Mouse (Mus musculus): ENCODE results near the gene Cmc4. TPM values are rescaled to one million over a fixed set of nuclear protein-coding genes. Genes with fewer than 3 reads are reported as not detected.

Cmc4 gene
- 17.9 and 22.0 TPM in 2 replicates for polyA plus RNA-seq (2012; rRNA removed)

DNA sequence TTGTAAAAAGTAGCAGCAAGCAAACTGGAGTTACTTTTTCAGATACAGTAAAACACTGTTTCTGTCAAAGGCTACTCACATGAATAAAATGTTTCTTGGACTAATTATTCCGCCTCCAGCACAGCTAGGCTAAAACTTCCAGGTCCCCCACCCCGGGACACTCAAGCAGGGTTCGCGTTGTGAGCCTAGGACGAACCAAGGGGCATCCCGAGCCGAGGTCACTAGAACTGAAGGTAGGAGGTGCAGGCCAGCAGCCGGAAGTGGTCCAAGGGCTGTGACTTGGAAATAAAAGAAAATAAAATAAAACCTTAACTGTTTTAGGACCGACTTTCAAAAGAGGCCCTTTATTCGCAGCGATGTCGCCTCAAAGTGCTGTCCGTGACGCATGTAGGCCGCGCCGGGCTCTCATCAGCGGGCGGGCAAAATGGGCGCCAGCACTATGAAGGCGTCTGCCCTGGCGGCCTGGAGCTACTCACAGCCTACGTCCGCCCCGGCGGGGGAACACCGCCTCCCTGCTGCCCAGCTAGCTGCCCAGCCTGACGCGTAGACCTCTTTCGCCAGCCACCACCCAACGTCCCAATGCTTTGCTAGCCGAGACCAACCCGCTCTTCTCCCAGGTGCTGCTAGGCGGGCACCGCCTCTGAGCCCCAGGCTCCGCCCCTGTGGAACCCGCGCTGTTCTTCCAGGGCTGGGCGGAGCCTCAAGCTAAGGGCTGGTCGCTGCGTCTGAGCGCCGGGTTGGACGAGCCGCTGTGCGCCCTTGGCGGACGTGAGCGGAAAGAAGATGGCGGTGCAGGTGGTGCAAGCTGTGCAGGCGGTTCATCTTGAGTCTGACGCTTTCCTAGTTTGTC is at the start of gene Cmc4, which contains the start of the genes Mtcp1 and Brcc3:
Gene Cmc4, minus strand, starts transcription at position 649 of the 850 bp plus-strand sequence.
Gene Mtcp1, minus strand, starts transcription at position 653 of the 850 bp plus-strand sequence.
Gene Brcc3, plus strand, starts transcription at position 693 of the 850 bp plus-strand sequence.
- DNase-seq (ENCODE audit: extremely low spot score in 1 of 2, low spot score in 1 of 2), result peak; percentile 64 to 87

DNA sequence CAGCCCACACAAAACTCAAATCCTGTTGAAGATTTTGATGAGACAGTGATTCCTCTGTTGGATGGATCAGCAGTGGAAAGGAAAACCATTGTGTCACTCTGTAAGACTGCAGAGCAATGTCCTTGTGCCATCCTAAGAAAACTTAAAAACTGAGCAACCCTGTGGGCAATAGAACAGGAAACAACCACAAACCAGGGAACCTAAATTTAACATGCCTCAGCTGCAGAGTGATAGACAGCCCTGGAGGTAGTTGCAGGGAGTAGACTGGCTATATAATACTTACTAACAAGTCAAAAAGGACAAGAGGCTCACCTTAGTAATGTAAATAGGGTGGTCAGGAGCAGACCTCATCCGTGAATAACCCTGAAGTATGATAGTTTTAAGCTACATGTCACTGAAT is 38.2 kb upstream of the Cmc4 start:
- DNase-seq (ENCODE audit: extremely low spot score in 1 of 2, low spot score in 1 of 2), result no peak

DNA sequence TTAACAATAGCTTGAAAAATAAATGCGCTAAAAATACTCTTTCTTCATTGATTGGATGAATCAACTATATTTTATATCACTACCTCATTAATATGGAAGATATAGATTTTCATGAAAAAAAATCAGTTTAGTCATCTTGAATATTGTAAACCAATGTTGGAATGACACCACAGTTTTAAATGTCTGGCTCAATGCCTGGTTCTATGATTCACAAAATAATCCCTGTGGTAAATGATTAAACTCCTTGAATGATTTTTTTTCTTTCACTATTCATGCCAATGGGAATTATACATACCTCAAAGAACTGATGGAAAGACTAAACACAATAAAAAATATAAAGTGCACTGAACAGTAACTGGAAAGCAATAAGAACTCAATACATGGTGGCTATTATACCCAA is 6.7 kb downstream of the Cmc4 start:
- no peak for DNase-seq (ENCODE audit: extremely low spot score in 1 of 2, low spot score in 1 of 2)

DNA sequence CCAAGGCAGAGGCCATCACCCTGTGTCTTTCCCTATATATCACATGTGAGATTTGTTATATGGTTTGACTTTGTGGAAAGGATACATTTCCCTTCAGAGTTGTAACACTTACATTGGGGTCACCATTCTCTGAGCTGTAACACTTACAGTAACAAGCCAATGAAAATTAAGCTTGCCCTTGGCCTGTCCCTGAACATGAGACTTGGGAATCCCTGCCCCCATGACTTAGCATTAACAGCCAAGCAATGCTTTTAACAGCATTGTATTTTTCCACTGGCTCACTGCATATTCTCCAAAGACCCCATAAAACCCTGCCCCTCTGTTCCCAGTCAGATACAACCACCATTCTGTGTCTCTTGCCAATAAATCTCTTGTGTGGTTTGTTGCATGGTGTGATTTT is 13.0 kb downstream of the Cmc4 start:
- DNase-seq (ENCODE audit: extremely low spot score in 1 of 2, low spot score in 1 of 2), result no peak

DNA sequence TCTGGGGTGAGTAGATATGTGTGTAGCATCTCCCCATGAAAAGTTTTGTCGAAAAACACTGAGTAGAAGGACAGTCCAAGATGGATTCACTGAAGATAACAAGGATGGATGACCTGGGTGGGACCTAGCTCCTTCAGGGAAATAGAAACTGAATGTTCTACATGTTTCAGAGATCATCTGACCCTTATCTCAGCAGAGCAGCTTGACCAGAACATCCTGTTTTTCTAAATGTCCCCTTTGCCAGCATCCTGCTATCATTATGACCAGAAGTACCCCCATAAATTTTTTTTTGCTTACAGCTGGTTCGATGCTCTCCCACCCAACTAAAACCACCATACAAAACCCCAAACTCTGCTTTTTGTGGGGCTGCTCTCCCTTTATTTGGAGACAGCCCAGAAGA is 13.7 kb downstream of the Cmc4 start:
- no peak for DNase-seq (ENCODE audit: extremely low spot score in 1 of 2, low spot score in 1 of 2)

DNA sequence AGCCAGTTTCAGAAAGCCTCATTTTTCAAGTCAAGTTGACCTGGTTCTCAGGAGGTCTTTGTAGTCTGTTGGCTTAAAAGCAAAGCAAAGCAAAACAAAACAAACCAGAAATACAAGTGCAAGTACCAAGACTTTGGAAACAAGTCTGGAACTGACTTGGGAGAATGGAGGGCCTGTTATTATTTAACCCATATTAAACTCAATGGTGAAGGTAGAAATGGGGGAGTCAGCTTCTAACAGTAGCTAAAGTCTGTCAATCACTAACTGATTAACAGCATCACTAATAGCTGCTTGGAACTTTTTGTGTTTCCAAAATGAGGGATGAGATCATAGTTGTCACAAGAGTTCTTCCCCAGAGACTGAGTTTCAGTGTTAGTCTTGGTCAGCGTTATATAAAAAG is 16.9 kb downstream of the Cmc4 start:
- no peak for DNase-seq (ENCODE audit: extremely low spot score in 1 of 2, low spot score in 1 of 2)

DNA sequence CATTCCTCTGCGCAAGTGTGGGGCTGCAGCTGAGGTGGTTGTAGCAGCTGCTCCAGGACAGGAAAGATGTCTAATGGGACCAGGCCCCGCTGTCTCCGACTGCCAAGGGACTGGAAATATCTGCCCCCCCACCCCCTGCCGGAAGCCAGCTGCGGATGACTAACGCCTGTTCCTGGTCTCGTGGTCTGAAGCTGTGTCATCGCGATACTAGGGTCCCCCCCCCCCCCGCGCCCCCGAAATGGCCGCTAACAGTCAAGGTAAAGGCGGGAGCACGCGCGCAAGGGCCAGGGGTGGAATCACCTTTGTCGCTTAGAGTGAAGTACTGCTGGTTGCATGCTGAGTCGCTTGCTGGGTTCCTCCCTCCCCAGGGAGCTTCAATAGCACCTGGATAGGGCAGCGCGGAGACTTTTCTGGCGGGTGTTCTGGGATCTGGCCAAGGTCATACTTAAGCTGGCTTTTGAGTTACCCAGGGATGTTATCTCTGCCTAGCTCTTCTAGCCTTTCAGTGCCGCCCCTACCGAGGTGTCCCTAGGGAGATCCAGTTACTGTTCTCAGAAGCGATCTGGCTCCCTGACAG is 34.1 kb downstream of the Cmc4 start, which contains the start of the genes Fundc2 and F8:
Gene Fundc2, plus strand, starts transcription at position 205 of the 577 bp plus-strand sequence.
Gene F8, minus strand, starts transcription at position 421 of the 577 bp plus-strand sequence.
- DNase-seq (ENCODE audit: extremely low spot score in 1 of 2, low spot score in 1 of 2), result peak; percentile 49 to 51

DNA sequence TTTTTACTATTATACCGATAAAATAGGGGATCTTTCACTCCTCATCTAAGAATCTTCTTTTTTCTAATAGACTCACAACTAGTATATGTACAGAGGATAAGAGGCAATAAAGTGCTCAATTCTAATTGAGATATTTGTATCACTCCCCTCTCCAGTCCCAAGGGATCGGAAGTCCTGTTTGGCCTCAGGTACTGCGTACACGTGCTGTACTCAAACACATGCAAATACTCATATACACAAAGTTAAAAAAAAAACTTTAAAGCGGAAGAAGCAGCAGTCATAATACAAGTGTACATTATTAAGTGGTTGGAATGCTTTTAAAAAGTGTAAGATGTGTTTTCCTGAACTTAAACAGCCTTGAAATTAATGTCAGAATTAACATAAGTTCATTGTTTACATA is 34.7 kb downstream of the Cmc4 start:
- no peak for DNase-seq (ENCODE audit: extremely low spot score in 1 of 2, low spot score in 1 of 2)

DNA sequence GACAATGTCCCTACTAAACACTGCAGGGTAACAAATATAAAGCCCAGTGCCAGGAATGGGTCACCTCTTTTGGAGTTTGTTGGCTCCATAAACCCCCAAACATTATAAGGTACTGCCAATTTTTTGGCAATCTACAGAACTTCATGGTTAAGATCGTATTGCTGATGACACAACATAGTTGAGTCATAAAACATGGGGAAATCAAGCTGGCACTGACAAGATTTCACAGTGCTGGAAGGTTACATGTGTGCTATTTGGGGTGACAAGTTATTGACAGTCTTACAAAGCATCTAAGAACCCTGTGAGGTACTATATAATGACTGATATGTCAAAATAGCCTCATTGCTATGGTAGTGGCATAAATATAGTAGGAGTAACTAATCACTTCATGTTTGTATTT is 35.2 kb downstream of the Cmc4 start:
- DNase-seq (ENCODE audit: extremely low spot score in 1 of 2, low spot score in 1 of 2), result no peak

DNA sequence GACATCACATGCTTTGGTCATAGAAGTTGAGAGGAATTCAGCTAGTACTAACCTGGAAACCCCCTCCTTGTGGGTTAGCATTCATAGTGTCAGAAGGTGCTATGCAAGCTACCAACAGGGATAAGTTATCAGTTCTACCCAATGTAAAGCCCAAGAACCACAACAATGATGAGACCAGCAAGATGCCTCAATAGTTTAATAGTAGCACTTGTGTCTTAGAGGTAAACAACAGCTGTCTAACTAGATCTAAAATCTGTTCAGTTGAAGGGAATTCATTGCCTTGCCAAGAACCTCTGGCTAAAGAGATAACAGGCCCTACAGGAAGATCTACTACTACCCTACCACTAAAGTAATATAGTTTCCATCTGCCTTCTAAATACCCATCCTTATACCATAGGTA is 39.6 kb downstream of the Cmc4 start:
- DNase-seq (ENCODE audit: extremely low spot score in 1 of 2, low spot score in 1 of 2), result no peak

DNA sequence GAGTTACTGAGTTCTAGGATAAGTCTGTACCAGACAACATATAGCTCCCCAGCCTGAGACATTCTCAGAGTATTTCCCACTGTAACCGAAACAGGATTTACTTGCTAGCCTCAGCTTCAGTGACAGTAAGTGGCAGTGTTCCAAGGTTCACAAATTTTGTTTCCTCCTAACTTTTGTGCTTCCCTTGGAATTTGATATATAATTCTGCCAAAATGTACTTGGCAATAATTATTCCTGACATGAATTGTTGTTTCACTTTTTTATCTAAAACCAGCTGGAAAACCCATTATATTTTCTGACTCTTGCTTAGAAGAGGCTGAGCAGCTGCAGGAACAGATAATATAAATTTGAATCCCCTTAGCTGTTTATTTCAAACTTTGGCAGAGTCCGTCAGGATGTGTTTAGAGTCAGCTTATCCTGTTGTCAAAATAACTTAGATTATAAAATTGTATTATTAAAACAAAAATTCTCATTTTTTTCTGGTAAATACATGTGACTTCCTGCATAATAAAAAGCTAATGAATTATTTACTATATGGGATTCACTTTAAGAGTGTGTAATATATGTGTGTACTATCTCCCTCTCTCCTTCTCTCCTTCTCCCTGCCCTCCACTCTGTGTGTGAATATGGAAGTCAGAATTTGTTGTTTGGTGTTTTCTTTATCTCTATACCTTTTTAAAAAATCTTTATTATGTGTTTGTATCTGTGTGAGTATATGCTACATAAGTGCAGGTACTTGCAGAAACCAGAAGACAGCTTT is 43.5 kb downstream of the Cmc4 start:
- no peak for DNase-seq (ENCODE audit: extremely low spot score in 1 of 2, low spot score in 1 of 2)

DNA sequence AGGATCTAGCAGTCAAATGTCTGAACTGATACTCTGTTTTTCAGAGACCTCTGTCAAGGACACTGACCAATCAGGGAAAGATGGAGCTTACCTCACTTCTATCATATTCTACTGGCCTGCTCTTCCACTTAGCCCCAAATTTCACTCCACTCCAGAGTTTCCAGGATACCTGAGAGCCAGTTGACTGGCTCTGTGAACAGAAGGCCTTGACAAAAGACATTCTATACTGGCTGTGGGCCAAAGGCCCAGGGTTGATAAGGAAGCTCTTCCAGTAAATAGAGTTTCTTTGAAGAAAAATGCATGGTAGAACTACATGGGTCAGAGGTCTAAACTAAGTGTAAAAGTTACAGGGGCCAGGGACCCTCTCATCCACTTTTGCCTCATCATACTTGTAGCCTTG is 46.2 kb downstream of the Cmc4 start:
- DNase-seq (ENCODE audit: extremely low spot score in 1 of 2, low spot score in 1 of 2), result no peak

Other genes starting within 250 kb of the Cmc4 start
- 27.1 and 31.0 TPM in 2 replicates for gene Fundc2, start 34.2 kb downstream of the Cmc4 start, polyA plus RNA-seq (2012; rRNA removed)
- 0.53 and 0.72 TPM in 2 replicates for gene F8, start 34.0 kb downstream of the Cmc4 start, polyA plus RNA-seq (2012; rRNA removed)
- gene Mtcp1, start within 50 bp of the Cmc4 start, polyA plus RNA-seq (2012; rRNA removed), result 7.6 and 7.7 TPM in 2 replicates
- gene Brcc3, start within 50 bp of the Cmc4 start, polyA plus RNA-seq (2012; rRNA removed), result 18.0 and 26.3 TPM in 2 replicates
- gene Vbp1, start 97.7 kb upstream of the Cmc4 start, polyA plus RNA-seq (2012; rRNA removed), result 68.0 and 75.7 TPM in 2 replicates
- gene Rab39b, start 161.6 kb upstream of the Cmc4 start, polyA plus RNA-seq (2012; rRNA removed), result 18.5 and 22.0 TPM in 2 replicates